Mouse (Mus musculus) mouse embryonic stem cell (cell line): Measurements from ENCODE around the gene Abhd17c.

Experiments used
- in situ Hi-C, 2 experiments: fragments of 300-500 bp; cut with MboI; formaldehyde crosslinking; loops; 1 replicate in 1 of 2; 3 replicates in 1 of 2; pipeline ENCODE4 v1.14.3; 2019 to 2020; ENCODE audit warnings: low sequenced_read_pairs in 2 of 2, low pct_unique_long_range_greater_than_20kb in 1 of 2, mixed read lengths in 1 of 2; ENCODE audit not compliant: unreplicated experiment in 1 of 2

Abhd17c gene

GRCm38 (mm10) chr7:84163585-84163984 lies 11.9 kb upstream of the Abhd17c start:
- in situ Hi-C loops = no loop called here

GRCm38 (mm10) chr7:84159414-84159813 lies 7.7 kb upstream of the Abhd17c start:
- in situ Hi-C loops = no loop called here

GRCm38 (mm10) chr7:84153821-84154220 lies 2.1 kb upstream of the Abhd17c start:
- in situ Hi-C loops = no loop called here

GRCm38 (mm10) chr7:84152821-84153220 lies 1.1 kb upstream of the Abhd17c start:
- in situ Hi-C loops = no loop called here

GRCm38 (mm10) chr7:84152374-84152773 lies 681 bp upstream of the Abhd17c start:
- in situ Hi-C loops = no loop called here

- in situ Hi-C loops = no loop called here
Measured at GRCm38 (mm10) chr7:84151960-84152334, 254 bp upstream of the Abhd17c start.

- in situ Hi-C loops = no loop called here
Measured at GRCm38 (mm10) chr7:84150361-84151000, 1.2 kb downstream of the Abhd17c start.

GRCm38 (mm10) chr7:84149821-84150220 lies 1.9 kb downstream of the Abhd17c start:
- in situ Hi-C loops = no loop called here

GRCm38 (mm10) chr7:84148896-84149295 lies 2.8 kb downstream of the Abhd17c start:
- in situ Hi-C loops = no loop called here

GRCm38 (mm10) chr7:84147746-84148145 lies 3.9 kb downstream of the Abhd17c start:
- in situ Hi-C loops = no loop called here

GRCm38 (mm10) chr7:84145633-84146032 lies 6.1 kb downstream of the Abhd17c start:
- in situ Hi-C loops = no loop called here

- in situ Hi-C loops = no loop called here
Measured at GRCm38 (mm10) chr7:84142736-84143473, 8.8 kb downstream of the Abhd17c start.

- in situ Hi-C loops = no loop called here
Measured at GRCm38 (mm10) chr7:84142196-84142595, 9.5 kb downstream of the Abhd17c start.

- in situ Hi-C loops = no loop called here
Measured at GRCm38 (mm10) chr7:84139566-84139965, 12.1 kb downstream of the Abhd17c start.

- in situ Hi-C loops = no loop called here
Measured at GRCm38 (mm10) chr7:84138731-84139130, 13.0 kb downstream of the Abhd17c start.

GRCm38 (mm10) chr7:84137779-84138178 lies 13.9 kb downstream of the Abhd17c start:
- in situ Hi-C loops = no loop called here

GRCm38 (mm10) chr7:84135799-84136700 lies 15.6 kb downstream of the Abhd17c start:
- in situ Hi-C loops = no loop called here

- in situ Hi-C loops = no loop called here
Measured at GRCm38 (mm10) chr7:84132704-84133103, 19.0 kb downstream of the Abhd17c start.

GRCm38 (mm10) chr7:84131736-84132135 lies 20.0 kb downstream of the Abhd17c start:
- in situ Hi-C loops = no loop called here
